Mouse (Mus musculus) heart, adult 8-10 months (tissue): Measurements from ENCODE around the gene P2rx4. TPM values are rescaled to one million over a fixed set of nuclear protein-coding genes. Genes with fewer than 3 reads are reported as not detected.
"Not testable (repeated sequence)": the region's sequence is repeated elsewhere in the genome, so short reads cannot be mapped to it uniquely, and the experiment has no call there.

Source experiments
- DNase-seq: peaks from one replicate; pipeline ENCODE4 v3.0.0; 2022; ENCODE audit warnings: low spot score
- total RNA-seq, 4 experiments: library from RNA; stranded (reverse); gene quantifications; 2 replicates each; pipeline ENCODE4 v1.2.4; 2022

Gene P2rx4
- 10 to 100 TPM; 16.2 to 19.3 (median 18.5) TPM for total RNA-seq

DNA sequence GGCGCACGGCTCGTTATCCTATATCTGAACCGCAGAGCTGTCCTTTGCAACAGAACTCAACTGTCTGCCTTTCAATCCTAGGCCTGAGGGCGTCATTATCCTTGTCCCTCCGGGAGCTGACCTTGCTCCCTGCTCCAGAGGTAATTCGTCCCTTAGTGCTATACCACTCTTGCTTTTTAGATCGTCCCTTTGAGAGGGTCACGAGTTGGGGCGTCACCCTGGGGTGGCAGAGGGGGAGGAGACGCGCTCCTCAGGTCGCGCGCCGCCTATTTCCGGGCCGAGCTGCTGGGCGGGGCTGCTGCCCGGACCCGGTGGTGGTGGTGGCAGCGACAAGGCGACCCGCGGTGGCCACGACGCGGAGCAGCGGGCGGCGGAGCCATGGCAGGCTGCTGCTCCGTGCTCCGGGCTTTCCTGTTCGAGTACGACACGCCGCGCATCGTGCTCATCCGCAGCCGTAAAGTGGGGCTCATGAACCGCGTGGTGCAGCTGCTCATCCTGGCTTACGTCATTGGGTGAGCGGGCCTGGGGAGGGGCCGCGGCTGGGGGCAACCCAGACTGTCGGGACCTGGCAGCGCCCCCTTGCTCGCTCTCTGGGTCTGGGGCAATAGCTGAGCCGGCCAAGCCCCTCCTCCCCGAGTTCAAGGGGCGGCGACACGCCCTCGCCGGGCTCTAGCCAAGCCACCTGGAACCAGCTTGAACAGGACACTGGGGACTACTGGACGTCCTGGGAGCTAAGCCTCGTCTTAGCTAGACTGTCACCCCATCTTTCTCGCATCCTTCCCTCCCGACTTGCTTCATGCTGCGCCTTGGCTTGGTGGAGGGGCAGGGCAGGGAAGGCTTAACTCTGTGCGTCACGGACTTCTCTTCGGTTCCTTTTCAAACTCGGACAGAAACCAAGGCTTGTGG is at the start of gene P2rx4:
Gene P2rx4 (plus strand): TSS at position 269 of the 906 bp plus-strand sequence.
- DNase-seq: peak; percentile 83

DNA sequence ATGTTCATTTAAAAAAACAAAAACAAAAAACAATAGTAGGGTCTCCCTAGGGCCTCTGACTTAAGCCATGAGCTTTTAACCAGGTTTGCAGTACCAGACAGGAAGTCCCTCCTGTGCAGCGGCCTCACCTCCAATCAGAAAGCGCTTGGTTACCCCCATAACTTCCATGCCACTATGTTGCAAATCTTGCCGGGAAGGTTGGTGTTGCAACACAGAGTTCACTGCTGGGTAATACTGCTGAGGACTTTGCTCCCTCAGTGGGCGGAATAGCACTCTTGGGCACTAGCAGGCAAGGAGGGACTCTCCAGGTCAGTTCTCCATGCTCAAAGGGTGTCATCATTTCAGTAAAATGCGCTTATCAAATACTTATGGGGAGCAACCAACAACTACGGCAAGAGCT is 44.8 kb upstream of the P2rx4 start:
- DNase-seq: no peak

DNA sequence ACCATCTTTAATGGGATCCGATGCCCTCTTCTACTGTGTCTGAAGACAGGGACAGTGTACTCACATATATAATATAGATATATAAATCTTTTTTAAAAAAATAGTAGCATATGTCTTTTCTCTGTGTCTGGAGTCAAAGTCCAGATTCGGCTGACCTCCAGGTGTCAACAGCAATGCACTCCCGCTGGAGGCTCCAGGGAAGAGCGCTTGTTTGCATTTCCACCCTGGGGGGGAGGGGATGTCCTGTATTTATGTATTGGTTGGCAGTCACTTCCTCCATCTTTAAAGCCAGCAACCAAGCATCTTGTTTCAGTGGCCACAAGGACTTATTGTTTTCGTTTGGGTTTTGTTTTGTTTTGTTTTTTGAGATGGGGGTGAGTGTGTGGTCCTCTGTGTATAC is 42.3 kb upstream of the P2rx4 start:
- DNase-seq: no peak

DNA sequence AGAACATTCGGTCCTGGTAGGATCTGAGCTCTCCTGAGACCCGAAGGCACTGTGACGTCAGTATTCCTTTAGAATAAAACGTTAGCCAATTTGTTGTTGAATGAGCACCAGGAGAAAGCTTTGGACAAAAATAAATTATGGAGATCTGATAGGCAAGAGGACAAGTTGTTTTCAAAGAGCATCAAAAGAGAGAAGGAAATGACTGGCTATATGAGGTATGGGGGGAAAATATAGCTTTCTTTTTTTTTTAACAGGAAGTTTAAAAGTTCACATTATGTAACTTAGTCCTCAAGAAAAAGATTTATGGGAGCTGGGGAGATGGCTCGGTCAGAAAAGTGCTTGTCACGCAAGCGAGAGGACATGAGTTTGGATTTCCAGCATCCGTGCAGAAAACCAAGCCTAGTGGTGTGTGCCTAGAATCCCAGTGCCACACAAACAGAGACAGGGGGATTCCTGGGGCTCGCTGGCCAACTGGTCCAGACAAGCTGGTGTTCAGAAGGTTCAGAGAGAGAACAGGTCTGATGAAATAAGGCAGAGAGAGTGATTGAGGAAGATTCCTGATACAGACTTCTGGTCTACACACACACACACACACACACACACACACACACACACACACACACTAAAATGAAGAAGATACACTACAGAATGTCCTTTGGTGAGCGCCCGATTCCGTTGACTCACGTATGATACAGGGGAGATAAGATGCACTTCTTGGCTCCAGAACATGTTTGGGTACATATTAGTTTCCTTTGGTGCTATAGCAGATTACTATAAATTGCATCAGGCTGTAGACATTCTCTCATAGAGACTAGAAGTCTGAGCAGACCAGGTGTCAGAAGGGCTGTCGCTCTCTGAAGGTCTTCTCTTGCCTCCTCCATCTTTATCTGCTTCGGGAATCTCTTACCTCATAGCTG is 38.1 kb upstream of the P2rx4 start:
- no peak for DNase-seq

DNA sequence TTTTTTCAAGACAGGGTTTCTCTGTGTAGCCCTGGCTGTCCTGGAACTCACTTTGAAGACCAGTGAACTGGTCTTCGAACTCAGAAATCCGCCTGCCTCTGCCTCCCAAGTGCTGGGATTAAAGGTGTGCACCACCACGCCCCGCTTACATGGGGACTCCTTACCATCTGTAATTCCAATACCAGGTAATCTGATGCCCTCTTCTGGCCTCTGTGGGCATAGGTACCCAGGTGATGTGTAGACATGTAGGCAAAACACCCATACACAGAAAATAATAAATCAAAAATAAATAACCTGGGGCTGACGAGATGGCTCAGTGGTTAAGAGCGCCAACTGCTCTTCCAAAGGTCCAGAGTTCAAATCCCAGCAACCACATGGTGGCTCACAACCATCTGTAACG is 35.7 kb upstream of the P2rx4 start:
- not testable (repeated sequence) for DNase-seq

DNA sequence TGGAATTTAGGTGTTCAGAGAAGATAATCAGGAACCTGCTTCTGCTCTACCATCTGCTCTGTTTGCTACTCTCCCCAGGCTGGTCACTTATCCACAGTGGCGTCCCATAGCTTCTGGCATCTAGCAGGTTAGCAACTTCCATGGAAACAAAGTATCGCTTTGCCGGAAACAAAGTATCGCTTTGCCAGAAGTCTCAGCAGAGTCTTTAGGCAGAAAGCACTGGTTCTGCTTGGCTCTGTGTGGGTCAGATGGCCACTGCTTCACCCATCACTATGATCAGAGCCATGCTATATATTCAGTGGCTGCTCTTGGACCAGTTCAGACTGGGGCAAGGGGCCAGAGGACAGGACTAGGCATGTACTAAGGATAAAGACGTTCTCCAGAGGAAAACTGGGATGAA is 35.0 kb upstream of the P2rx4 start:
- DNase-seq: no peak

DNA sequence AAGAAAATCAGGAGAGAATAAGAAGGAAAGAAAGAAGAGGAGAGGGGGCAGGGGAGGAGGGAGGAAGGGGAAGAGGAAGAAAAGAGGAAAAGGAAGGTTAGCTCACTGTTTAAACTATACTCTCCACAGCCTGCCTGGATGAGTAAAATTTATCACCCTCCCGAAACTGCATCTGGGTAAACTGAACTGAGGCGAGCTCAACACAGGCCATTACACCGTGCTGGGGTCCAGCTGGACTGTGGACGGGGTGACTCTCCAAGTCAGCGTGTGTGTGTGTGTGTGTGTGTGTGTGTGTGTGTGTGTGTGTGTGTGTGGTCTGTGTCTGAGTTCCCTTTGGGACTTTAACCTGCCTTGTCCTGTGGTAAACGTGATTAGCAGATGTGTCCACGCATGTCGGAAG is 31.3 kb upstream of the P2rx4 start:
- no peak for DNase-seq

DNA sequence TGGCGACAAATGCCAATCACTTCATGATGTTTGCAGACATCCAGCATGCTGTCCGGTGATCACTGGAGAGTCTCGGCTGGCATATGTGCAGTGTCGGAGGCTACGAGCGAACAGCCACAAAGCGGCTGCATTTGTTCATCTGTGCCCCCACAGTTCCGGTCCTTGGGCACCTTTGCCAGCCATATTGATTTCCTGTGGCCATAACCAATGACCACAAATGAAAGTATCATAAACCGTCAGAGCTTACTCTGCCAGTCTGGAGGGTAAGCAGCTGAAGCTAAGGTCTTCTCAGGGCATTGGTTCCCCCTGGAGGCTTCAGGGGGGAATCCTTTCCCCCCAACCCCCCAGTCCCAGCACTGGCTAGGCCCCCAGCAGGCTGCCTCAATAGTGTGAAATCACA is 29.4 kb upstream of the P2rx4 start:
- no peak for DNase-seq

DNA sequence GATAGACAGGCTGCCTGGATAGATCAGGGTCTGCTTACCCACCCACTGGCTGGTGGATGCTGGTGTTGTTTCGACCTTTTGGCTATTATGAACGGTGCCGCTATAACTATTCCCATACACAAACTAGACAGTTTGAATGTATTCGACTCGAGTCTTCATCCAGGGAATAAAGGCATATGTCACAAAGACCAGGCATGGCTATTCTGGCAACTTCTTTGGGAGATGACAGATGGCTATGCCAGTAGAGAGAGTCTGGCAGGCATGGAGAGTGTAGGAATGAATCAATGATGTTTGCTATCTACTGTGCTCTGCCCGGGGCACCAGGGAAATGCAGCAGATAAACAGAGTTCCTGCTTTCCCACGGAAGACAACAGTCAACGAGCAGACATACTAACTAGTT is 27.5 kb upstream of the P2rx4 start:
- DNase-seq: no peak

DNA sequence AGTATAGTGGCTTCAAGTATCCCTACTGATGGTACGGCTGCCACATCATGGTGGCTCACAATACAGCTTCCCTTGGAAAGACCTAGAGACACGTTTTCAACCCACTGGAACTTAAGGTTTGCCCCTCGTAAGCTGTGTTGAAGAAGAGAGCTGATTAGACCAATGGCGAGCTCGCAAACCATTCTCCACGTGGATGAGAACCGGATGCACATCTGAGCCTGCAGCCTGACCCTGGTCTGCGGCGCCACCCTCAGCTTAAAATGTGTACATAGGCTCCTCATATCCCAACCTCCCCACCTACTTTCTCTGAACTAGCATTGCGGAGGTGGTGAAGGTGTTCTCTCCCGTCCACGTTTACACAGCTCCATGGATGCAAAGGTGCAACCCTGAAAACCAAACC is 26.1 kb upstream of the P2rx4 start:
- no peak for DNase-seq

DNA sequence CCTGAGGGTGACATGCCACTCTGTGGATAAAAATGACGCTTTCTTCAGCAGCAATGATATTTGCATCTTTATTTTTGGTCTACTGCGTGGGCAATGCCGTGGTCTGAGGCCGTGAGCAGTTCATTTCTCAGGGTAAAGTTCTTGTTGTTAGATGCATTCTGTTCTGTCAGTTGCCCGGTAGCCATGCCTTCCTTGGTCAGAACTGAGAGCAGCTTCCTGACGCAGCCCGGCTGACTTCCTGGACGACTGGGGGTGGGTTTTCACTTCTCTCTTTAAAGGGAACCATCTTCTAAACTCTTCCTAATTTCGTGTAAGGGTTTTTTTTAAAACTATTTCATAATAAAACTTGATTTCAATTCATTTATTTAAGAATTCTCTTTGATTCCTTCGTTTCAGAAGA is 23.4 kb upstream of the P2rx4 start:
- DNase-seq: no peak

DNA sequence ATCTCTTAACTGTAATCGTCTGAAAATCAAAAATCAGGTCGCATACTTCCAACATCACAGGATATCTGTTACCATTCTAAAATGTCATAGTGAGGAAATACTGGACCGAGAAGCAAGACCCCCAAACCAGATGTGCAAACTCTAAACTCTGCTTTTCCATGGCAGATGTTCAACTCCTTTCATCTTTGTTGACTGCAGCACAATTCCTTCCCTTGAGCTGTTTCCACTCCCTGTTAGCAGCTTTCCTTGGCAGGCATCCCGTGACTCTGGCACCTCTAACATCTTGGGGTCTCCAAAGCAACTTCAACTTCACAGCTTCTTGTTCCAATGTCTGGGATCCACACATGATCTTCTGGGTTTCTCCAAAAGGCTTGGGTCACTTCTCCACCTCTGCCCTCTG is 20.0 kb upstream of the P2rx4 start:
- no peak for DNase-seq

DNA sequence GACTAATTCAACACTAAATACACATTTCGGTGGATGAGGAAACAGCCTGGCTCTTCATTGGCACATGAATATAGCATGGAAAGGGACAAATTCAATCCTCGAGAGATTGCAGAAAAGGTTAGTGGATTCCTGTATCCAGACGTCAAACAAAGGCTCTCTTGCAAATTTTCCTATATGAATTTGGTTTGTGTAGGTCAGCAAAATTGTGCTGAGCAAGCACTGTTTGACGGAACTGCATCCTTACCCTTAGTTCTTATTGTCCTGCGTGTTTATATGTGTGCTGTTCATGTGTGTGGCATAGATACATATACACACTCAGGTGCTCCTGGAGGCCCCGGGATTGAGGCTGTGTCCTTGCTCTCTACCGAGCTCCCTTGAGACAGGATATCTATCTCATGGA is 18.2 kb upstream of the P2rx4 start:
- DNase-seq: no peak

DNA sequence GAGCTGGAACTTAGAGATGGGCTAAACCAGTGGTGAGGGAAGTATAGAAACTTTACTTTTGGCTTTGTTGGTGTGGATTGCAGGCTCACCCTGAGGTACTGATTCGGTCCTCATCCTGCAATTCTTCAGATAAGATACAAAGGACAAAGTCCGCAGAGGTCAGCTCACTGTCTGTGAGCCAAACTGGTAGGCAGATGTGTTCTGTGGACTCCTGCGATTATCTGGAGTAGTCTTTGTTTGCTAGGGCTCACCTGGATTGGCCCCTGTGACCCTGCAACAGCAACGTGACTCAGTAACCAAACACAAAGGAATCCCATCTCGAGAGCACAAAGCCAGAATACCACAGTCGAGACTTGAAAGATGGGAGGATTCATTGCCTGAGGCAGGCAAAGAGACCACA is 16.9 kb upstream of the P2rx4 start:
- no peak for DNase-seq

DNA sequence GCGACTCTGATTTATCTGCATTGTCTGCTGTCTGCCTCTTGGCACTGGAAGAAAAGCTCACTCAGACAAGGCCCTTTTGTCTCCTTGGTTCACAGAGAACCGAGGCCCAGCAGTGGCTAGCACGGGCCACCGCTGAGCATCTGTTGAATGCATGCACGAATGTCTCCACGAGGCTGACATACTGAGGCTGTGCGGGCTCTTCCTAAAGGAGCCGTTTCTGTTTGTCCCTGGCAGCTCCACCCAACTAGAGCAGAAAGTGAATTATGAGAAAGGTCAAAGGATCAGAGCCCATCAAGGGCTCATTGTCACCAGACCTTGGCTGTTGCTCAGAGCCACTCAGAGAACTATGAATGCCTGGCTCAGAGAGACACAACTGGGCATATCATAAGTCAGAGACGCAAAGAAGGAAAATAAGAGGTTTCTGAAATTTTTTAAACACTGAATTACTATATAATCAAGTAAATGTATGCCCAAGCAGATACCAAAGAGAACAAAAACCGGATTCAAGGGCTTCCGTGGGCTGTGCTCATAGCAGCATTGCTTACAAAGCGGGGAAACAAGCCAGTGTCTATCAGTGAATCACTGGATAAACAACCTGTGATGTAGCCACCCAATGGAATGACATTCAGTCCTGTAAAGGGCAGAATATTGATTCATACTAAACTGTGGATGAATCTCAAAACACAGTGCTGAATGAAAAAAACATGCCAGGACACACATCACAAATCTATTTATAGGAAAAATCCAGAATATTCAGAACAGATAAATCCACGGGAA is 13.7 kb upstream of the P2rx4 start:
- DNase-seq: no peak

DNA sequence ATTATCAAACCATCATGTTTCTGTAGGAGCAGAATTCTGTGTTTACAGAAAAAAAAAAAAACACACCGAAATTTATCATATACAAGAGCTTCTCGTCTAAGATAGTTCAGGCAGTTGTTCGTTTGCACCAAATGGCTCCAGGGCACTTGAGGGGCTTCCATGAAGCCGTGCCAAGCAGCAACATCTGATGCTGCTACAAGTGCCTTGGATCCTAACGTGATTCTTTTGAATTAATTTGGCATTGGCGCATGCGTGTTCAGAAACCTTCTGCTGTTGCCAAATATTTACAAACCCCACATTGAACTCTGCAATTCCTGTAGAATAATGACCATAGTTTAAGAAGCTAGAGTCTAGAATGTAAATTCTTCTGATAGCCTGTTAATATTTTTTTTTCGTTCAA is 11.8 kb upstream of the P2rx4 start:
- DNase-seq: no peak

DNA sequence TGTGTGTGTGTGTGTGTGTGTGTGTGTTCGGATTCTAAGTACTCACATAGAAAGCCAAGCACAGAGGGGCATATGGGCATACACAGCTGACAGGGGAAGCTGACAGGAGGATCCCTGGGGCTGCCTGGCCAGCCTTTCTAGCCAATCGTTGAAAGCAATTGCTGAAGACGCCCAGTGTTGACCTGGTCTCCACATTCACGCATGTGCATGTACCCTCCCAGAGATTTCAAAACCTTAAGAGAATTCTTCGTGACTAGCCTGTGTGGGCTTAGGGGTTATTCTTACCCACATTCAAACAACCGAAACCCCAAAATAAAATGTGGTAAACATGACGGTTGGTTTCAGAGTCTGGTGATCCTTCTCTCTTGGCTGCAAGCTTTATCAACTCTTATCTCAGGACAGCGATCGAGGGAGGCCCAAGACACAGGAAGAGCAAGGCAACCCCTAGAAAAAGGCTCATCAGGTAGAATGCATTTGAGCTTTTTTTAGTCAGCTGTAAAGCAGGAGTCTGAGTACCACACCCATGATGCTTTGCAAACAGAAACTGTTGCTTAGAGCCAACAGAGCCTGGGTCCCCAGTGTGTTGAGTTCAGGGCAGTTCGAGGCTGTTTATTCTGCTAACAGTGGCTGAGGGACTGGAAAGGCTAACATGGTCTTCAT is 9.2 kb upstream of the P2rx4 start:
- DNase-seq: peak; percentile 21

DNA sequence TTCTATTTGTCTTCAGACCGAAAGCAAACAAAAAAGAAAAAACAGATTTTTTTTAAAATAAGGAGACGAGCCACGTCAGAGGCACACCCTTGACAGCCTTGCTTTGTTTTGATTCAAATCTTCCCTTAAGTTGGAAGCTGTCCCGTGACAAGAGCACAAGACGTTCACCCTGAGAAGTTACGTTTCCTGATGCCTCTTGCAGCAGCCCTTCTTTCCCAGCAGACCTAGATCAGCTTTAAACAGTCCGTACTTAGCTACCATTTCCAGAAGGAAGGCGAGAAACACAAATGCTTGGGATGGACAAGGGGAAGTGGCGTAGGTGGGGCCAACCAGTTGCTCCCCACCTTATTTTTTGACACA is 8.7 kb upstream of the P2rx4 start:
- no peak for DNase-seq

DNA sequence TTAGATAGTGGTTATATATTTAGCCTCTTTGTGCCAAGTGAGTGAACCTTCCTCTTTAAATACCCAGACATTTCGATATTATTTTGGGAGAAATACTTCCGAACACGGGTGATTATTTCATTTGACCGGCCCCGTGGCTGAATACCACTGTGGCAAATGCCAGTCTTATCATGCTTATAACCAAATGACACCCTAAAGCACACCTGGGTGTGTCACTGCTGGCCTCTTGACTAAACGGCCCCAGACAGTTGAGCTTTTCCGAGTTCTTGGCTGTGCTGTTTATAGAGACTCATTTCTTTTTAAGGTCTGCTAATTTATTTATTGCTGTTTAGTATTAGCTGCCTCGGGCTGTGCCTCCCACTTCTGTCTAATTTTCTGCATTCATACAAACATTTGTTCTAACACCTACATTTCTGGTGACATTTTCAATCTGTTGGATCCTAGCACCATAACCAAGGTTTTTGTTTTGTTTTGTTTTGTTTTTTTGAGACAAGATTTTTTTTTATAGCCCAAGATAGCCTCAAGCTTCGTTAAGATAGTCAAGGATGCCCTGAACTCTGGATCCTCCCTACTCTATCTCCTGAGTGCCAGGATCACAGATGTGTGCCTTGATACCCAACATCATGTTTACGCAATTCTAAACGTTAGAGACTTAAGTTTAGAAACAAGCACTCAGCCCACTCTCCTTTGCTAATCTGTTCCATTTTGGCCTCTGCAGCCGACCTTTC is 7.1 kb upstream of the P2rx4 start:
- no peak for DNase-seq

DNA sequence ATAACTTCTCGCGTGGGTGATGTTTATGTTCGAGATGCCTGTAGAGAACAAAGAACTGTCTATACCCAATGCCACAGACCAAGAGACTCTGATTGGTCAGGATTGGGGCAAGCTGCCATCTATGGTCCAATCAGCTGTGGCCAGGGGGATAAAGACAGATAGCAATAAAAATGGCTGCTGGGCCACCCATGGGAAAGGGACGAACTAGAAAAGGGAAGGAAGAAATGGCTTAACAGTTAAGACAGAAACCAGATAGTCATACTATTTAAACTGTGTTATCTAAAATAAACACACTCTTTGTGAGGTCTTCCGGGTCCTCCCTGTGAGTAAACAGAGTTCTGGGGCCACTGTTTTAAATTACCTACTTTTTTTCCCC is 6.5 kb upstream of the P2rx4 start:
- DNase-seq: no peak

DNA sequence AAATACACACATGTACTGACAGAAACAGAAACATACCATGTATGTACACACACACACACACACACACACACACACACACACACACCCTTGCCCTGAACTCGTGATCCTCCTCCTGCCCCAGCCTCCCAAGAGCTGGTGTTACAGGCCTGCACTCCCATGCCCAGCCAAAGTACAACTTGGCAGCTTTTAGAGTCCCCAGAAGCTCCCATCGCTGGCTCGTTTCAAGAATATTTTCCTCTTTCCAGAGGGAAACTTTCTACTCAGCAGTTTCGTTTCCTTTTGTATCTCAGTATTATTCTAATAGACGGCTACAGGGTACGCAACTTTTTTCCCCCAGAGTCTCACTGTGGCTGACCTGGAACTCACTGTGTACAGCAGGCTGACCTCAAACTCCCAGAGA is 5.2 kb upstream of the P2rx4 start:
- peak; percentile 38 for DNase-seq
